Mouse (Mus musculus) olfactory bulb, adult 2 months (tissue): ENCODE data around the gene E130218I03Rik. TPM values are rescaled to one million over a fixed set of nuclear protein-coding genes. Genes with fewer than 3 reads are reported as not detected.

ENCODE experiments used
- H3K27ac ChIP-seq: fragments of 200-500 bp; 2 replicates; pipeline ENCODE4 v1.5.1; 2012; ENCODE audit warnings: low read depth, low read length; ENCODE audit not compliant: insufficient read depth
- H3K4me1 ChIP-seq: fragments of 200-500 bp; 2 replicates; pipeline ENCODE4 v1.6.1; 2012; ENCODE audit warnings: low read length; ENCODE audit not compliant: control insufficient read depth, insufficient read depth
- H3K4me3 ChIP-seq: fragments of 200-500 bp; 2 replicates; pipeline ENCODE4 v1.5.1; 2012; ENCODE audit warnings: mild to moderate bottlenecking, low read depth, low read length, moderate library complexity; ENCODE audit not compliant: insufficient read depth
- CTCF ChIP-seq: fragments of 200-500 bp; IDR thresholded peaks from 2 replicates; pipeline ENCODE4 v1.5.1; 2012; ENCODE audit warnings: low read depth, mild to moderate bottlenecking, low read length, moderate library complexity; ENCODE audit not compliant: insufficient read depth
- POLR2A ChIP-seq: fragments of 200-500 bp; IDR thresholded peaks from 2 replicates; pipeline ENCODE4 v1.6.1; 2012; ENCODE audit warnings: mild to moderate bottlenecking, low read depth, low read length, moderate library complexity; ENCODE audit not compliant: insufficient read depth
- WGBS: fragments of 180-500 bp; shearing (Covaris S2); methylation state at CpG from one replicate; pipeline ENCODE4 v1.1.7; 2018; 5-methylcytosine and 5-hydroxymethylcytosine counted together
- polyA plus RNA-seq: library from polyadenylated mRNA; stranded (reverse); fragments of >200 nt; gene quantifications from 2 replicates; pipeline ENCODE4 v1.2.4, GENCODE M21; 2012; ENCODE audit warnings: low replicate concordance; ENCODE audit not compliant: missing spikeins, insufficient read depth, insufficient read length

The E130218I03Rik gene
- polyA plus RNA-seq, 1 experiment = not detected

DNA sequence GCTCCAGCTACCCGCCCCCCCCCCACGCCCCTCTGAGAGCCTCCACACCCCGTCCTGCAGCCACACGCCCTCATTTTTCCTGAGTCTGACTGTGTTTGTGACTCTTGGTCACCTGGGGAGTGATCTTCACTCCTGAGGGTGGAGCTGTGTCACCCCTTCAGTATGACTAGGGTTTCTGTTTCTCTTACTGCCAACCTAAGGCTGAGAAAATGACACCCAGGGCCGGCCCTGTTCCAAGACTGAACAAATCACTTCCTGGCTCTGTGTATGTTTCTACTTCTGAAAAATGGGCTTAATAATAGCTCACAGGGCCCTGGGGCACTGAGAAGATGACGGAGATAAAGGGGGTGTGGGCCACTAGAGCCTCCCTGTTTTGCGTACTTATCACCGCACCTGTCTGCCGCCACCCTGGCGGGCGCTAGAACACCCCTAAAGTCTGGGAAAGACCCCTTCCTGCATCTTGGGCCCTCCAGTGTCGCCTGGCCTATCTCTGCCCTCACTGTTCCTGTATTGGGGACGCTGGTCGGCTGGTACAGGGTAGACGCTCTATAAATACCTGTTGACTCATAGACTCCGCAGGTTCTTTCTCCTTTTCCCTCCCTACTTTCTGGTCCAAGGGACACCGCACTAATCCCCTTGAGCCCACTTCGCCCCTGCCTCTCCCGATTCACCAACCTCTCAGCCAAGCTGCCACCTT, 5.7 kb upstream of the E130218I03Rik start:
- H3K4me3 ChIP-seq = no peak overlapping the region
- H3K27ac ChIP-seq = no peak overlapping the region
- peaks cover 9% of the 10 kb centered on the region; the same call in 1 of the 2 replicates for H3K4me1 ChIP-seq
- no peak for TF ChIP-seq POLR2A
- WGBS = 49% methylated on average over 19 of the region's 19 CpGs

DNA sequence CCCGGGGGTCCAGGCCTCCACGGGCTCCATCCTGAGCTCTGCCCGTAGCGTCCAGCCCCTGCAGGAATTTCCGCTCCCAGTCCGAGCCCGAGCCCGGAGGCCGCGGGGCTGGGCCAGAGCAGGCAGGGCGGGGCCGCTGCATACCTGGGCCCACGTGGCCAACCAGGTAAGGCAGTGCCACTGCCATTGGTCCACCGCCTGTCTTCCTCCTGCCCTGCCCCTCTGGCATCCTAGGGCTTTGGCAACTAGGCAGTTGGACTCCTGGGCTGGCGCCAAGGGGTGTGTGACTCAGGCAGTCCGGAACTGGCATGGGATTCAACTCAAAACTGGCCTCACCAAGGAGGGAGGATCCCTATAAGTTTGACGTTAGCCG, 5.2 kb upstream of the E130218I03Rik start, which contains the start of gene Cnksr1:
Gene Cnksr1 (minus strand): TSS at position 121 of the 373 bp plus-strand sequence.
- Histone ChIP-seq H3K4me1 (peaks cover 9% of the 10 kb centered on the region; the same call in 1 of the 2 replicates), H3K27ac (no peak within 1 kb of the TSS), H3K4me3 (no peak within 1 kb of the TSS)
- 4% methylated on average over 18 of the region's 18 CpGs for WGBS
- no peak for TF ChIP-seq CTCF
- no peak for TF ChIP-seq POLR2A

DNA sequence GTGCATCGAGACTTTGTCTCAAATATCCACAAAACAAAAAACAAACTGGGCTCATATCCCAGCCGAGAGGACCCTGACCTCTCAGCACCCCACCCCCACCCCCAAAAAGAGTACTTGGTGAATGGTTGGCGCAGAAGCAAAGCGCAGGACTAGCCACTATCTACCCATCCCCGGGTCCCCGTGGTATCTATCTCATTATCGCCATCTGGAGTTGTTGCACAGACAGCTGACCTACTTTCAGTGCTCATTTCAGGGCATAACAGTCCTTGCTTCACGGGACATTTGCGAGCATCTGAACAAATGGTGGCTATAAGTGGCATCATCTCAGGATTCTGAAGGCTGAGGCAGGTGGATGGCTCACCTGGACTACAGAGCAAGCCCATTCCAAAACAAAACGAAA, 4.8 kb upstream of the E130218I03Rik start:
- Histone ChIP-seq H3K4me1 (peaks cover 13% of the 10 kb centered on the region; the same call in 1 of the 2 replicates), H3K27ac (no peak overlapping the region), H3K4me3 (no peak overlapping the region)
- 10% methylated on average over 10 of the region's 10 CpGs for WGBS
- TF ChIP-seq CTCF (no peak), POLR2A (no peak)

DNA sequence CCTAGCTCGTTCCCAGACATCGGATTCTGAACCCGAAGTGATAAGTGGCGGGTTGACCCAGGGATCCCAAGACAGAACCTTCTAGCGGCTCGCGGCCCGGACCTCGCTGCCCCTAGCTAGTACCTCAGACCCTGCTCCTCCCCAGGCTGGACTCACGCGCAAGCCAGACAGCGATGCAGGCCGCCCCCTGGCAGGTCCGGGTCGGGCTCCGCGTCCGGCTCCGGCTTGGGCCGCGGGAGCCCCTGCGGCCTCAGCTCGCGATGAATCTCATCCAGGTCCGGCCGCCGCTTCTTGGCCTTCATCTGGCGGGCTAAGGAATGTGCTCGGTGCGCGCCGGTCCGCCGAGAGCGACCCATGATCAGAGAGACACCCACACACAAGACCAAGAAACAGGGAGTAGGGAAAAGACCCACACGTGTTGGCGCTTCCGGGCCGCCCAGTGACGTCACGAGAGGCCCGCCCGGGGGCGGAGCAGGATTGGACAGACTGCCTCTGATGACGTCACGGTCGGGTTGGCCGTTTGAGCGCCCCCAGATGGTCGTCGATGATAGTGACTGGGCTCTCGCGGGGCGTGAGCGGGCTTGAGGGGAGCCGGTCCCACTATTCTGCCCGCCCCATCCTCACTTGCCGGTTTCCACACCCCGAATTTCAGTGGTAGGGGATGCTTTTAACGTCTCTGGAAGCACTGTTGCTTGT, 1.8 kb downstream of the E130218I03Rik start, which contains the start of gene Zfp593:
Gene Zfp593 (minus strand): TSS at position 445 of the 696 bp plus-strand sequence.
- peaks cover 25% of the 10 kb centered on the region for H3K4me1 ChIP-seq
- TF ChIP-seq POLR2A (no peak; the same call in 1 of the 2 replicates), CTCF (peak; percentile 82)
- under 1% methylated on average over 60 of the region's 60 CpGs for WGBS
- peak within 1 kb of the TSS; percentile 82 for H3K4me3 ChIP-seq
- no peak within 1 kb of the TSS for H3K27ac ChIP-seq

DNA sequence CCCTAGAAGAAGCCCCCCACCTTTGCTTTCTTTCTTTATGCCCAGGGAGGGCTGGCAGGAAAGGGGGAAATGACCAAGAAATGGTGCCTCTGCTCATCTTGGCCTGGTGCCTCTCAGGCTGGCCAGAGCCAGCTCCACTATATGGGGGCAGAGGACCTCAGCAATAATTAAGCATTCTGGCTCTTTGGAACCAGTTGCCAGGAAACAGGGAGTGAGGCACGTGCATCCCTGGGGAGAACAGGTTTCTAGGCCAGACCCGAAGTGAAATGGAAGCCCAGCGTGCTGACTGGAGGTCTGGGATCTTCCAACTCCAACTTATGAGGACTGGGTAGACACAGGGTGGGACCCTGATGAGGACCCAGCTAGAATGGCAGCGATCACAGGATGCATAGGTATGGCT, 2.8 kb downstream of the E130218I03Rik start:
- Histone ChIP-seq H3K27ac (no peak overlapping the region), H3K4me3 (no peak overlapping the region), H3K4me1 (peaks cover 30% of the 10 kb centered on the region)
- TF ChIP-seq POLR2A = no peak
- TF ChIP-seq CTCF = no peak
- WGBS = 49% methylated on average over 4 of the region's 4 CpGs

DNA sequence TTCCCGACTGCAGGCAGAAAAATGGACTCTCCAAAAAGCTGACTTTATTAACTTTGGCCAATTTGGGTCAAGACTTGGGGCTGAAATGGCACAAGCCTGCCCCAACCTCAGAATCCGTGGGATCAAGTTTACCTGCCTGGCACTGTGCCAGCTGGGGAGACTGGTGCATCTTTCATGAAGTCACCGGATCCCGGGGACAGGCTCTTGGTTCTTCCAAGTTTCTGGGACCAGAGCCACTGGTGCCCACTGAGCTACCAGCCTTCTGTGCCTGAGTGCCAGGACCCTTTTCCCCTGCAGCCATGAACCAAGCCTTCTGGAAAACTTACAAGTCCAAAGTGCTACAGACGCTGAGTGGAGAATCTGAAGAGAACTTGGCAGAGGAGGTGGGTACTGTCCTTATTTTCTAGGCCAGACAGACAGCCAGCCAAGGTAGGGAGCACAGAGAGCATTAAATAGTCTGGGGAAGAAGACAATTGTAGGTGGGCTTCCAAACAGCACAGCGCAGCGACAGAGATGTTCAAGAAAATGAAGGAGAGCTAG, 3.3 kb downstream of the E130218I03Rik start, which contains the start of gene Gm30191:
Gene Gm30191 (plus strand): TSS at position 217 of the 540 bp plus-strand sequence.
- Histone ChIP-seq H3K27ac (no peak within 1 kb of the TSS), H3K4me3 (no peak within 1 kb of the TSS), H3K4me1 (peaks cover 36% of the 10 kb centered on the region)
- 65% methylated on average over 7 of the region's 7 CpGs for WGBS
- TF ChIP-seq CTCF = no peak
- TF ChIP-seq POLR2A = no peak

DNA sequence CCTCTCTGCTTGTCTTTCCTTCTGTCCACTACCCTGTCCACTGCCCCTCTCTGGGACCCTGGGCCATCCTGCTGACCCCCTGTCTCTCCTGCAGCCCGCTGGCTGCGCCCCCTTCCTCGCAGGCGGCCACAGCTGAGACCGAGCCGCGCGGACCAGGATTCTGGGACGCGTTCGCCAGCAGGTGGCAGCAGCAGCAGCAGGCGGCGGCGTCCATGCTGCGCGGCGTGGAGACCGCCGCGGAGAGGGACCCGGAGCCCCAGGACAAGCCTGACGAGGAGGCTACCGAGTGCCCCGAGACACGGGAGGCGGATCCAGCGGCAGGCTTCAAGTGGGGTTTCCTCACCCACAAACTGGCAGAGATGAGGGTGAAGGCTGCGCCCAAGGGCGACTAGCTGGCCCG, 6.2 kb downstream of the E130218I03Rik start:
- peak overlapping the region; percentile 41 for H3K4me3 ChIP-seq
- 1% methylated on average over 30 of the region's 30 CpGs for WGBS
- no peak overlapping the region for H3K27ac ChIP-seq
- H3K4me1 ChIP-seq = peaks cover 27% of the 10 kb centered on the region
- TF ChIP-seq CTCF = peak; percentile 88
- no peak for TF ChIP-seq POLR2A

DNA sequence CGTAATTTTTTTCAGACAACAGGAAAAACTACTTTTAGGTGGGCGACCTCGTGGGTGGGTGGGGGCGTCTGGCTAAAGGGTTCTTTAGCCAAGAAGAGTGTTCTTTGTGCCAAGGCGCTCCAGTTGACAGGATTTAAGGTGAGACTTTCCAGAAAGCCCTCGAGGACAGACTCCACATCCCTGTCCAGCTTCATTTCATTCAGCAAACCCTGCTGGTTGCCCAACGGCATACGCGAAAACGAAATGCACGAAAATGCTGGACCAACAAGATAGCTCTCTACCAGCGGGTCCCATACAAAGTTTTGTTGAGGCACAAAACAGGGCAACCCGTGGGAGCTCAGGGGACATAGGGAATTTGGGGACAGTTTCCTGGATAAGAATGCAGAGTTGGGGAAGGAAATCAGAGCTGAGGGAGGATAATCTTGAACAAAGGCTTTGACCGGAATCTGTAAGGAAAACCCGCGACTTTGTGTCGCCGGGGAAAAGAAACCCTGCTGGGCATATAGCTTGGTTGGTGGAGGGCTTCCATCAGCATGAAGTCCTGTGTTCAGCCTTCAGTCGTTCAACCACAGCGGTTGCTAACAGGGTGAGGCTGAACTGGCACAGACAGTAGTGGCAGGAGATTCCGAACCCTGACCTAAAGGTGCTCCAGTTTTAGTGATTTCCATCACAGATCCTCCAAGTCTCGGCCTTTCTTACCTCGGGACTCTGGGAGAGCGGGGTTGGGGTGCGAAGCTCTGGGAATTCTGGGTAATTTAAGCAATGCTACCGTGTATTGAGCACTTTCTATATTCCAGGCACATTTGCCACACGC, 6.9 kb downstream of the E130218I03Rik start:
- 6% methylated on average over 27 of the region's 27 CpGs for WGBS

DNA sequence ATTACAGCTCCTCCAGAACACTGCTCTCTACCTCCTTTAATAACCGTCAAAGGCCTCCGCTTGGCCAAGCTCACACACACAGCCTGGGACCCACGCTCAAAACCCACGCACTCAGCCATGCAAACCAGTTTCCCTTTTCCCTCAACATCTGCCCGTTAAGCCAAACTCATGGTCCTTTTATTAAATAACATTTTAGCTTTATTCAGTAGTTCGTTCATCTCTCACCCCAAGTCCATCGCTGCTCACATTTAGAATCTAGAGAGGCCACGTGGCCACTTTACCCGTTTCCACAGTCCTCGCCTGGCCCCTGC, 7.4 kb downstream of the E130218I03Rik start:
- peak overlapping the region; percentile 54 for H3K4me3 ChIP-seq
- H3K4me1 ChIP-seq = peaks cover 23% of the 10 kb centered on the region
- H3K27ac ChIP-seq = no peak overlapping the region
- 8% methylated on average over 10 of the region's 10 CpGs for WGBS
- TF ChIP-seq POLR2A = no peak

More for the DNA sequence above, 6.9 kb downstream of the E130218I03Rik start:
- Histone ChIP-seq H3K4me1 (peaks cover 23% of the 10 kb centered on the region), H3K27ac (no peak overlapping the region), H3K4me3 (peak overlapping the region; percentile 54)
- TF ChIP-seq CTCF = no peak
- TF ChIP-seq POLR2A = no peak
